ENCODE assay signal across 9 mouse cellular contexts in genomic region chr2:31245491-31246141, GRCm38 (mm10). TPM values are rescaled to one million over a fixed set of nuclear protein-coding genes. Genes with fewer than 3 reads are reported as not detected.
A peak's percentile ranks its signal among the peaks of the same experiment; 100 is the strongest.
DNase-seq lines count a peak whose midpoint lies in the region; ATAC-seq and TF ChIP-seq lines count a peak whose summit lies in the region.
"Had no signal": no experiment of that assay in that cellular context is flagged by ENCODE, and none has a peak within 500 bp of the region (broad histone marks: within the 10 kb centered on the region; RNA-seq: fewer than 3 reads in every experiment).

Ncs1 (plus strand) TSS chr2:31245823.

- peaks cover 14% of the 10 kb centered on the region for H3K27me3 ChIP-seq in spleen, adult 2 months (ENCODE audit: control insufficient read depth, insufficient read depth, low read length)
- no peaks in the 10 kb centered on the region for H3K27me3 ChIP-seq in embryonic facial prominence, embryonic 11.5 days (ENCODE audit: control insufficient read depth, insufficient read depth, low read length)
- no peaks in the 10 kb centered on the region for H3K27me3 ChIP-seq in heart, adult 2 months (ENCODE audit: control insufficient read depth, insufficient read depth, low read length)
- peaks cover 43% of the 10 kb centered on the region for H3K27me3 ChIP-seq in limb, embryonic 10.5 days (ENCODE audit: low read depth, poor library complexity, severe bottlenecking)
- peaks cover 50% of the 10 kb centered on the region for H3K27me3 ChIP-seq in midbrain, embryonic 10.5 days (ENCODE audit: low read depth, poor library complexity, severe bottlenecking)
- H3K27me3 ChIP-seq in small intestine, adult 2 months (ENCODE audit: control insufficient read depth, insufficient read depth, low read length), result peaks cover 30% of the 10 kb centered on the region

- peak; percentile 85 for ATAC-seq in embryonic facial prominence, embryonic 11.5 days (replicated peaks; ENCODE audit: insufficient number of reproducible peaks, low FRiP score, low TSS enrichment, low read depth)

- DNase-seq in spleen, adult 2 months (ENCODE audit: low read depth in 1 of 2, low spot score in 2 of 2), result peak in 1 of 2 experiments; percentile 19
- no peak for DNase-seq in spleen, adult 12 weeks (ENCODE audit: low spot score)
- peak; percentile 80 for DNase-seq in embryonic facial prominence, embryonic 11.5 days (ENCODE audit: low spot score)
- DNase-seq in heart, adult 2 months, result peak; percentile 82 to 83
- peak; percentile 50 for DNase-seq in kidney, adult 11 months
- peak; percentile 82 for DNase-seq in limb, embryonic 10.5 days (ENCODE audit: low spot score)
- DNase-seq in midbrain, embryonic 10.5 days (ENCODE audit: low spot score), result peak; percentile 82

- H3K9me3 ChIP-seq in embryonic facial prominence, embryonic 11.5 days (replicated peaks; ENCODE audit: control insufficient read depth, low read length), result no peaks in the 10 kb centered on the region
- H3K9me3 ChIP-seq in limb, embryonic 10.5 days (replicated peaks), result no peaks in the 10 kb centered on the region
- no peaks in the 10 kb centered on the region for H3K9me3 ChIP-seq in midbrain, embryonic 10.5 days (replicated peaks)

- intact Hi-C loops in heart, adult 2 months (cut with DNase I), result loop anchor here (5.0 kb wide), 1 partner anchor 47 kb away; no protein-coding TSS in a partner anchor

- H3K36me3 ChIP-seq in spleen, adult 2 months (ENCODE audit: control insufficient read depth, insufficient read depth, low read length), result no peaks in the 10 kb centered on the region
- no peaks in the 10 kb centered on the region for H3K36me3 ChIP-seq in embryonic facial prominence, embryonic 11.5 days (replicated peaks; ENCODE audit: control insufficient read depth, insufficient read depth, low read depth, low read length)
- H3K36me3 ChIP-seq in heart, adult 2 months (ENCODE audit: control insufficient read depth, insufficient read depth, low read length), result no peaks in the 10 kb centered on the region
- peaks cover 32% of the 10 kb centered on the region for H3K36me3 ChIP-seq in limb, embryonic 10.5 days
- H3K36me3 ChIP-seq in midbrain, embryonic 10.5 days, result peaks cover 16% of the 10 kb centered on the region
- H3K36me3 ChIP-seq in small intestine, adult 2 months (ENCODE audit: control insufficient read depth, insufficient read depth, low read length), result no peaks in the 10 kb centered on the region

- no peak for TF ChIP-seq EP300 in heart, adult 2 months (IDR thresholded peaks at IDR 0.05; ENCODE audit: insufficient read depth, low read depth, low read length)

- H3K4me2 ChIP-seq in embryonic facial prominence, embryonic 11.5 days (ENCODE audit: low read depth, low read length), result peak within 1 kb of the TSS; percentile 90

- 2% methylated on average over 73 of the region's 89 CpGs for WGBS in spleen, adult 2 months
- WGBS in embryonic facial prominence, embryonic 11.5 days, result under 1% methylated on average over 75 of the region's 89 CpGs
- WGBS in heart, adult 2 months, result under 1% methylated on average over 89 of the region's 89 CpGs
- WGBS in limb, embryonic 10.5 days, result under 1% methylated on average over 89 of the region's 89 CpGs
- under 1% methylated on average over 89 of the region's 89 CpGs for WGBS in midbrain, embryonic 10.5 days
- WGBS in small intestine, adult 2 months, result under 1% methylated on average over 89 of the region's 89 CpGs

- H3K27ac ChIP-seq in spleen, adult 2 months (ENCODE audit: insufficient read depth, low read length), result no peak within 1 kb of the TSS
- peak within 1 kb of the TSS; percentile 78 for H3K27ac ChIP-seq in embryonic facial prominence, embryonic 11.5 days (replicated peaks; ENCODE audit: low read depth, low read length)
- no peak within 1 kb of the TSS; the same call in 1 of the 2 replicates for H3K27ac ChIP-seq in heart, adult 2 months
- H3K27ac ChIP-seq in limb, embryonic 10.5 days, result peak within 1 kb of the TSS; percentile 98
- H3K27ac ChIP-seq in midbrain, embryonic 10.5 days (replicated peaks), result peak within 1 kb of the TSS; percentile 94
- no peak within 1 kb of the TSS for H3K27ac ChIP-seq in small intestine, adult 2 months (ENCODE audit: insufficient read depth, low read depth, low read length)

- H3K79me2 ChIP-seq in heart, adult 2 months (replicated peaks; ENCODE audit: control insufficient read depth, insufficient read depth, low read length), result no peaks in the 10 kb centered on the region

- H3K4me3 ChIP-seq in spleen, adult 2 months (ENCODE audit: extremely low read depth, insufficient read depth, insufficient read length), result peak within 1 kb of the TSS; percentile 55
- H3K4me3 ChIP-seq in embryonic facial prominence, embryonic 11.5 days (ENCODE audit: low read depth, low read length), result peak within 1 kb of the TSS; percentile 90
- peak within 1 kb of the TSS; percentile 59 for H3K4me3 ChIP-seq in heart, adult 2 months
- H3K4me3 ChIP-seq in limb, embryonic 10.5 days, result peak within 1 kb of the TSS; percentile 92
- H3K4me3 ChIP-seq in midbrain, embryonic 10.5 days, result peak within 1 kb of the TSS; percentile 87
- peak within 1 kb of the TSS; percentile 69 for H3K4me3 ChIP-seq in small intestine, adult 2 months (ENCODE audit: low read depth, low read length)

- no peak; the same call in 1 of the 2 replicates for TF ChIP-seq POLR2A in spleen, adult 2 months (IDR thresholded peaks at IDR 0.05; ENCODE audit: low read depth, low read length)
- no peak for TF ChIP-seq POLR2A in heart, adult 2 months (IDR thresholded peaks at IDR 0.05; ENCODE audit: insufficient read depth, low read depth, low read length)
- no peak for TF ChIP-seq POLR2A in small intestine, adult 2 months (IDR thresholded peaks at IDR 0.05; ENCODE audit: low read depth, low read length)

- no peak for TF ChIP-seq CTCF in spleen, adult 2 months (IDR thresholded peaks at IDR 0.05; ENCODE audit: extremely low read depth, insufficient read depth, insufficient read length, insufficient replicate concordance)
- peak; percentile 27 for TF ChIP-seq CTCF in heart, adult 2 months (IDR thresholded peaks at IDR 0.05)
- TF ChIP-seq CTCF in small intestine, adult 2 months (IDR thresholded peaks at IDR 0.05; ENCODE audit: extremely low read depth, insufficient read length, insufficient replicate concordance, low read depth, low read length), result no peak

- peak within 1 kb of the TSS; percentile 96 for H3K9ac ChIP-seq in embryonic facial prominence, embryonic 11.5 days (replicated peaks; ENCODE audit: low read length)
- H3K9ac ChIP-seq in heart, adult 2 months (ENCODE audit: low read depth, low read length), result peak within 1 kb of the TSS; percentile 80

- H3K4me1 ChIP-seq in spleen, adult 2 months (ENCODE audit: control insufficient read depth, insufficient read depth, insufficient read length), result peaks cover 13% of the 10 kb centered on the region
- H3K4me1 ChIP-seq in embryonic facial prominence, embryonic 11.5 days (ENCODE audit: control insufficient read depth, insufficient read depth, low read length), result peaks cover 2% of the 10 kb centered on the region; the same call in 1 of the 2 replicates
- H3K4me1 ChIP-seq in heart, adult 2 months (ENCODE audit: control insufficient read depth, insufficient read depth, low read length), result peaks cover 3% of the 10 kb centered on the region
- peaks cover 52% of the 10 kb centered on the region for H3K4me1 ChIP-seq in limb, embryonic 10.5 days
- peaks cover 63% of the 10 kb centered on the region for H3K4me1 ChIP-seq in midbrain, embryonic 10.5 days
- H3K4me1 ChIP-seq in small intestine, adult 2 months (ENCODE audit: control insufficient read depth, insufficient read depth, insufficient read length, low read length), result peaks cover 5% of the 10 kb centered on the region; the same call in 1 of the 2 replicates

RNA-seq across cellular contexts. Expression of gene Ncs1, which starts in this region (rescaled TPM):
- polyA plus RNA-seq in spleen, adult 2 months (2012; rRNA removed), result 1.2 and 1.3 TPM in 2 replicates
- polyA plus RNA-seq in embryonic facial prominence, embryonic 11.5 days (2014; fragmentation: Nextera tagmentation; extraction: Ambion mirVana), result 59.5 and 60.3 TPM in 2 replicates
- total RNA-seq in heart, adult 2 months (2021), result 10 to 100 TPM; 11.8 to 14.1 TPM
- 5.9 and 8.3 TPM in 2 replicates for polyA plus RNA-seq in heart, adult 2 months (2012; rRNA removed)
- polyA plus RNA-seq in limb, embryonic 10.5 days (2016; fragmentation: Nextera tagmentation; extraction: Ambion mirVana), result 57.5 and 62.0 TPM in 2 replicates
- 48.6 and 66.5 TPM in 2 replicates for polyA plus RNA-seq in midbrain, embryonic 10.5 days (2016; fragmentation: Nextera tagmentation; extraction: Ambion mirVana)
- polyA plus RNA-seq in small intestine, adult 2 months (2012; rRNA removed), result 0.75 and 0.95 TPM in 2 replicates
- total RNA-seq: neutrophil, adult 5-6 weeks had no signal

Comparison
In these comparisons a context has a peak if more than half of its experiments do, and no peak if none do; other contexts are left out.
1. H3K27ac ChIP-seq: peak in embryonic facial prominence, embryonic 11.5 days (single experiment), limb, embryonic 10.5 days (single experiment) and midbrain, embryonic 10.5 days (single experiment); none in spleen, adult 2 months (single experiment), heart, adult 2 months (single experiment) and small intestine, adult 2 months (single experiment).
2. Peak in every context shown above with its lines, with median percentiles within 50 percentile points of each other: H3K4me3 ChIP-seq.